Mouse (Mus musculus): ENCODE data around the gene Gm2244. TPM values are rescaled to one million over a fixed set of nuclear protein-coding genes. Genes with fewer than 3 reads are reported as not detected.
"Not testable (repeated sequence)": the region's sequence is repeated elsewhere in the genome, so short reads cannot be mapped to it uniquely, and the experiment has no call there.

Gene Gm2244
- total RNA-seq (2021): not detected

DNA sequence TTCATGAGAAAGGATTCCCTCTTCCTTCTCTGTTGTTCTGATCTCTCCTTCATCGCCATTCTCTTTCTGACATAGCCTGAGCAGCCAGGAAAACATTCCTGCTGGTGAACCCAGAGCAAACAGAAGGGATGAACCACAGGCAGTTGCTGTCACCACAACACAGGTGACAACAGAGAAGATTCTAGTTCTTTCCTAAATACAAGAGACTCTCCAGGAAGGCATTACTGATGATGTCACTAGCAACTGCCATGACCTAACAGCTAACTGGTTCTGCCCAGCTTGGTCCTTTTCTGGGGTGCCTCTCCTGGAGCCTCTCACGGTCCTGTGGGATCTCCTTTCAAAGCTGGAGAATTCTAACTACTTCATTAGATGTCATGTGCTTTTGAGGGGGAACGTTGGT is at the start of gene Gm2244:
Gm2244 (minus strand) TSS at position 101 of the 400 bp plus-strand sequence.
- intact Hi-C loops (cut with DNase I); DNase-seq: not testable (repeated sequence)

DNA sequence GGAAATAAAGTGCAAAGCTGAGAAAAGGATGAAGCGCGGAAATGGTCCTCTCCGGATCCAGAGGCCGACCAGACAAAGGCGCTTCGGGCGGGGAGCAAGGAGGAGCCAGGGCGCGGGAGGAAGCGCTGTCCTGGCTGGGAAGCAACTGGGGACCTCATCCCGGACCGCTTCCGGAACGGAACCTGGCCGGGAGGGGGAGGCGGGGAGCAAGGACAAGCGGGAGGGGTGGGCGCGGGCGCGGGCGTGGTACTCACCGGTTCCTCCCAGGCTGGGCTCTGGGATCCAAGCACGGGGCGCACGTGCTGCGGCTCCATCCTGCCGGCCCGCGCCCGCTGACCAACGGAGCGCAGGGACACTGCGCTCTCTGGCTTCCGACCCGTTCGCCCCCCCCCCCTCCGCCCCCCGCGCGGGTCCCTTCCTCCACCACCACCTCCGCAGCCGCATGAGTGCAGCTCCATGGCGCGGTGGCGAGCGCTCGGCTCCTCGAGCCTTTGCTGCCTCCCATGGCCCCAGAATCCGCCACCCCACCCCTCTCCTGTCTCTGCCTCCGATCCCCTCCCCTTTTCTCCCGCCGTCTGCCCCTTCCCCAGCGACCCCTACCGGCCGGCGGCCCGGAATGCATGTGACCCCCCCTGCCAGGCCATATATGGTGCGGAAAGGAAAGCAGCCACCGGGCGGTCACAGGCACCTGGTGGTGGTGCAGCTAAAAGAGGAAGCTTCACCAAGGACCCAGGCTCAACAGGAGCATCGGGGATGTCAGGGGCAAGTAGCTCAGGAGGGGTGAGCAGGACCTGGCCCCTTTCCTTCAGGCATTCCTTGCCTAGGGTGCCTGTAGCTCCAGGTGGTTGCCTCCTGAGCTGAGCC is 35.3 kb upstream of the Gm2244 start, which contains the start of gene Gm2237:
Gm2237 (minus strand) TSS at position 332 of the 864 bp plus-strand sequence.
- intact Hi-C loops (cut with DNase I): not testable (repeated sequence)
- DNase-seq: peak; percentile 42 to 48

Other genes with a start within 250 kb of the Gm2244 start
- gene Gm21738, start 131.0 kb downstream of the Gm2244 start, total RNA-seq (2021): not detected
- gene Gm2237, start 35.2 kb upstream of the Gm2244 start, total RNA-seq (2021): 1 to 10 TPM; 1.7 to 1.8 TPM
- not detected for gene Gm5458, start 52.6 kb upstream of the Gm2244 start, total RNA-seq (2021)
- 100 to 1,000 TPM; 109 to 116 TPM for gene Nid2, start 201.3 kb upstream of the Gm2244 start, total RNA-seq (2021)